Mouse (Mus musculus) inflammation-experienced regulatory T-cells, adult 16 weeks (primary cell): ENCODE measurements around the gene Bpifb1. TPM values are rescaled to one million over a fixed set of nuclear protein-coding genes. Genes with fewer than 3 reads are reported as not detected.

Source experiments
- polyA plus RNA-seq: library from polyadenylated mRNA; unstranded; fragments of 100-300 nt; shearing (Covaris generic); gene quantifications from one replicate; pipeline ENCODE4 v1.2.1, GENCODE M21; 2017

Gene Bpifb1
- polyA plus RNA-seq = not detected

GRCm38 (mm10) chr2:154190546-154191258 lies at the start of gene Bpifb1:
TSS of gene Bpifb1 (plus strand) at chr2:154190818.

GRCm38 (mm10) chr2:154142580-154142979 lies 48.0 kb upstream of the Bpifb1 start, which contains the start of gene Bpifa1:
TSS of gene Bpifa1 (plus strand) at chr2:154142880.

GRCm38 (mm10) chr2:154162307-154162706 lies 28.3 kb upstream of the Bpifb1 start, which contains the start of gene Bpifa5:
TSS of gene Bpifa5 (plus strand) at chr2:154162607.

GRCm38 (mm10) chr2:154223265-154223916 lies 32.8 kb downstream of the Bpifb1 start, which contains the start of gene Bpifb5:
TSS of gene Bpifb5 (plus strand) at chr2:154223742.

GRCm38 (mm10) chr2:154257554-154257953 lies 66.9 kb downstream of the Bpifb1 start, which contains the start of gene Bpifb9a:
TSS of gene Bpifb9a (plus strand) at chr2:154257854.

Other genes with a start within 250 kb of the Bpifb1 start
- not detected for gene Bpifa6, start 215.9 kb upstream of the Bpifb1 start, polyA plus RNA-seq
- gene Bpifa2, start 182.6 kb upstream of the Bpifb1 start, polyA plus RNA-seq = not detected
- not detected for gene Bpifa3, start 60.5 kb upstream of the Bpifb1 start, polyA plus RNA-seq
- not detected for gene Bpifa1, start 47.9 kb upstream of the Bpifb1 start, polyA plus RNA-seq
- not detected for gene Bpifa5, start 28.2 kb upstream of the Bpifb1 start, polyA plus RNA-seq
- gene Bpifb5, start 32.9 kb downstream of the Bpifb1 start, polyA plus RNA-seq = not detected
- not detected for gene Bpifb9a, start 67.0 kb downstream of the Bpifb1 start, polyA plus RNA-seq
- not detected for gene Bpifb9b, start 116.4 kb downstream of the Bpifb1 start, polyA plus RNA-seq
- gene Cdk5rap1, start 182.2 kb downstream of the Bpifb1 start, polyA plus RNA-seq = 24.2 TPM
- gene Snta1, start 217.3 kb downstream of the Bpifb1 start, polyA plus RNA-seq = not detected
- 15.3 TPM for gene Cbfa2t2, start 245.7 kb downstream of the Bpifb1 start, polyA plus RNA-seq